Mouse (Mus musculus): ENCODE measurements at regions not wholly inside any gene's neighbourhood (a gene's known extent, or its start where the extent isn't known, plus 50 kb on each side); places are given as distances from the start of the nearest gene placed in this dataset.

DNA sequence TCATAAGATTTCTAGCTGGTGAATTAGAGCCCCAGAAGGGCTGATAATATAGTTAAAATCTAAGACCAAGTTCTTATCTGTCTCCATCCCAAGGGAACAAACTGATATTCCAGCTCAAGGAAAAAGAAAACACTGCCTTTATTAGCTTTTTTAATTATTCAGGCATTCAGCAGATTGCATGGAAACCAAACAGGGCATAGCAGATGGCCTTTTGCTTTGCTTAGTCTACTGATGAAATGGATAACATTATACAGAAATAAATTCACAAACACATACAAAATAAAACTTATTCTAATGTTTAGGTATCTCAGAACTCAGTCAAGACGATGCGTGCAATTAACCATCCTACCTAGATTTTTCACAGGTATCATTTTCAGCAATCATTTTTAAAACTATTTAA lies 198.9 kb downstream of the Isl1 start:
- no peak for DNase-seq (ENCODE audit: extremely low spot score in 1 of 2, low spot score in 2 of 2)
- Histone ChIP-seq H3K27ac (no peak overlapping the region), H3K4me3 (no peak overlapping the region)
- TF ChIP-seq CTCF (IDR thresholded peaks at IDR 0.05): no peak
- intact Hi-C loops (cut with DNase I): no loop called here

DNA sequence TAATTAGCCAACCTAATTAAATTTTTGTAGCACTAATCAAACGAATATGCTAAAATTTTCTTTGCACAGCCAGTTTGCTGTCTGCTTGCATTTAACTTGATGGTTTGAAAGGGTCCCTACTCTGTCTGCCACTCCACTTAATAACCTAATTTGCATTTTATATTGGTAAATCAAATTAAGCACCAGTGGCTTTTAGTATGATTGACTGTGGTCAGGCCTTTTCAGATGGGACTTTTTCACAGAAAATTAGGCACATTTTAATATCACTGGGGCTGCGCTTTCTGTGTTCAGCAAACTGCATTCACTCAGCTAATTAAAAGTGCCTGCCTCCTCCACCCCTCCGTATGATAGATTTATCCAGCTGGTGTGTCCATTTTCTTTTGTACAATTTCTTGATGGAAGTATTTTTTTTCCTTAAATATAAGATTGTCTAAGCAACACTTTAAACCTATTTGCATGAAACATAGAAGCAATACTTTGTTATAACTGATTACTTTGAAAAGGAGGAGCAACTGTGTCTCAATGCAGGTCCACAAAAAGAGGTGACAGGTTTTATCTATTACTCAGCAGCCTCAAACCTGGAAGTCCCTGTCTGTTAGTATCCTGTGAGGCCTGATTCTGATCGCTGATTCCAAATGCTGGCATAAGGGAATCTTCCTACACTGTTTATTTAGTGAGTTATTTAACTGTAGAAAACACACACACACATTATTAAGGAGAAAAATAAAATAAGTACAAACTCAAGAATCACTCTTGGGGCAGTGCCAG lies 221.8 kb downstream of the Isl1 start:
- intact Hi-C loops (cut with DNase I): no loop called here
- no peak for TF ChIP-seq CTCF (IDR thresholded peaks at IDR 0.05)
- no peak overlapping the region for H3K27ac ChIP-seq
- no peak overlapping the region for H3K4me3 ChIP-seq
- no peak for DNase-seq (ENCODE audit: extremely low spot score in 1 of 2, low spot score in 2 of 2)

DNA sequence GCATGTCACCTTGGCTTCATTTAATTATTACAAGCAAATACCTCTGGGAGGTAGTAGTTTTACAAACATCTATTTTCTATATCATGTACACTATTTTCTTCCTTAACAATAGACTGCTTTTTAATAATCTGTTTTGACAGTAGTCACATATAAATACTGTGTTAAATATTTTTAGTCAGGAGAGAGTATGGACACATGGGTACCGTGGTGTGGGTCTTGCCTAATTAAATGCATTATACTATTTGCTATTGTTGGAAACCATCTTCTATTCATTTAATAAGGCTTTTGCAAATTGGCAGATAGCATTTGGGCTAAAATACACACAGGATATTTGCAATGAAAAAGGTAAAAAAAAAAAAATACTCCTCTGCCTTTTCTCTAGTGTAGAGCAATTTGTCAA lies 222.3 kb downstream of the Isl1 start:
- no peak for TF ChIP-seq CTCF (IDR thresholded peaks at IDR 0.05)
- no peak for DNase-seq (ENCODE audit: extremely low spot score in 1 of 2, low spot score in 2 of 2)
- Histone ChIP-seq H3K4me3 (no peak overlapping the region), H3K27ac (no peak overlapping the region)
- intact Hi-C loops (cut with DNase I): no loop called here

DNA sequence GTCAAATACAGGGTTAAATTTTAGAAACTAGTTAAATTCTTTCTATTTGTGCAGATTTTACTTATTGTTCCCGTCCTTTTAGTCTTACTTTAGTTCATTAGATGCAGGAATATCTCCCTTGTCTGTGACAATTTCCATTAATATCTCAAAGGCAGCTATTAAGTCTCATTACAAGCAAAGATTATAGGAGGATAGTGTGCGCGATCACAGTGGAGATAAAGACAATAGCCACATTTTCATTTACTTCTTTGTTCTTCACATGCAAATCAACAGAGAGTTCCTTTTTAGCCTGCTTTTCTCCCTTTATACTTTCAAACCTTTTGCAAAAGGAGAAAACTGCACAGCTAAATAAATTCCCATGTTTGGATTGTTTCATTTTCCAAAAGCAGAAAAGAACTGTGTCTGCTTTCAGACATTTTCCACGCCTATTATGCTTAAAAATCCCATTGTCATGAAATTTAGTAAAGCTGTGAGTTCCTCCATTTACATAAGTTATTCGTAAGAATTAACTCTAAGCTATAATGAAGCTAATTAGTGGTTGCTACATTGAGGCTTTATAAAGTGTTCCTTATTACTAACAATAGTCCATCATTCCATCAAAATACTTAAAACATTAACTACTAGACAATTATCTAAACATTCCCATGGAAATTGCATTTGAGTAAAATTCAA lies 252.4 kb downstream of the Isl1 start:
- intact Hi-C loops (cut with DNase I): no loop called here
- no peak for DNase-seq (ENCODE audit: extremely low spot score in 1 of 2, low spot score in 2 of 2)
- no peak overlapping the region for H3K4me3 ChIP-seq
- no peak for TF ChIP-seq CTCF (IDR thresholded peaks at IDR 0.05)
- no peak overlapping the region for H3K27ac ChIP-seq

DNA sequence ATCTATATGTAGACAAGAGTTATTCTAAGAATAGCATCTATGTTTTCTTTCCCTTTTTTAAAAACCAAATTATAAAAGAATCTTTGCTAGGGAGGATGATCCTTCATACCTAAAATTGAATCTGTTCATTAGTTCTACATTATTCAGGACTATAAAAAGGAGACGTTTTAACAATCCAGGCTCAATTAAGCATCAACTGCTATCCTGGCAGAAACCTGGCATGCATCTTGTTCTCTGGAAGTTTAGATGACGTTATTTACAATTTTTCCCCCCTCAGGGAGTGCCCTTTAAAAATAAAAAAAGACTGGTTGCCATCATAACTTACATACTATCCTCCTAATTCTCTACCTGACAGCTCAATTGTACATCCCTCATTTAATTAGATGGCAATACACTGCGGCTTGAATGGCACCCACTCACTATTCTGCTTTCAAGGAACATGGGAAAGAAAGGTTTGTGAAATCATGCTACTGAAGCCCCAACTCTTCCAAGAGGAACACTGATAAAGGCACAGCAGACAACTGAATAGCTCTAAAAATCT lies 253.3 kb downstream of the Isl1 start:
- DNase-seq (ENCODE audit: extremely low spot score in 1 of 2, low spot score in 2 of 2): no peak
- no peak for TF ChIP-seq CTCF (IDR thresholded peaks at IDR 0.05)
- intact Hi-C loops (cut with DNase I): no loop called here
- H3K4me3 ChIP-seq: no peak overlapping the region
- H3K27ac ChIP-seq: no peak overlapping the region

DNA sequence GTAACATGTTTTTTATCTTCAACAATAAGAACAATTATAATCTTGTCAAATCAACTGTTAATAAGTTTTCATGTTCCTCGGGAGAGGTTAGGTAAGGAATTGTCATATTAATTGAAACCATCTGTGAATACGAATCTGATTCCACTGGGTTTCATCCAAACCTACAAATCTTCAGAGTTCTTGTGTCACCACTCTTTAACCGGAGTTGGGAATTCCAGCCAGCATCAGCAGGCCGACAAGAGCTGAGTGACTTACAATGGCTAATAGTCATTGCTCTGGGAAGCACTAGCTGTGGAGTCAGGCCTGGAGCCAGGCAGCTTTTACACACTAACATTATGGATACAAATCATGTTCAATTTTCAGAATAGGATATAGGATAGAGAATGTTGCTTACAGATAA lies 273.3 kb downstream of the Isl1 start:
- no peak for TF ChIP-seq CTCF (IDR thresholded peaks at IDR 0.05)
- no peak for DNase-seq (ENCODE audit: extremely low spot score in 1 of 2, low spot score in 2 of 2)
- Histone ChIP-seq H3K4me3 (no peak overlapping the region), H3K27ac (no peak overlapping the region)
- intact Hi-C loops (cut with DNase I): no loop called here

DNA sequence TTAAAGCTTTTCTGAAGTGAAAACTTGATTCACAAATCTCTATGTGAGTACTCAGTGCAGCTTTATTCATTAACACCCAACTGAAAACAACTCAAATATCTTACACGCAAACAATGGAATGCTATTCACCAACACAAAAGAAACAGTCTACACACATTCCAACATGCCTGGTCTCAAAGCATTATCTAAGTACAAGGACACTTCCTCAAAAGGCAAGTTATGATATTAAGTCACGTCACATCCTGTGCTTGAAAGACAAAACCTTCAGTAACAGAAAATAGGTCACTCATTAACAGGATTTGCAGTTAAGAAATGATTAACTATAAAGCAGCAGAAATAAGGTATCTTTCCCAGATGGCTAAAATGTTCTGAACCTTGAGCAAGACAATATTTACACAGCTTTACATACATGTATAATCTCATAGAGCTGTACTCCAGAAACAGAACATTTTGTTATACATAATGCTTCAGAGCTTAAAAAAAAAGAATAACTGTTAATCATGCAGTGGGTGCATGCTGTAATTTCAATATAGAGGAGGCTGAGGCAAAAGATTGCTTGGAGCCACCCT lies 279.3 kb downstream of the Isl1 start:
- no peak for TF ChIP-seq CTCF (IDR thresholded peaks at IDR 0.05)
- DNase-seq (ENCODE audit: extremely low spot score in 1 of 2, low spot score in 2 of 2): no peak
- Histone ChIP-seq H3K27ac (no peak overlapping the region), H3K4me3 (no peak overlapping the region)
- intact Hi-C loops (cut with DNase I): no loop called here

DNA sequence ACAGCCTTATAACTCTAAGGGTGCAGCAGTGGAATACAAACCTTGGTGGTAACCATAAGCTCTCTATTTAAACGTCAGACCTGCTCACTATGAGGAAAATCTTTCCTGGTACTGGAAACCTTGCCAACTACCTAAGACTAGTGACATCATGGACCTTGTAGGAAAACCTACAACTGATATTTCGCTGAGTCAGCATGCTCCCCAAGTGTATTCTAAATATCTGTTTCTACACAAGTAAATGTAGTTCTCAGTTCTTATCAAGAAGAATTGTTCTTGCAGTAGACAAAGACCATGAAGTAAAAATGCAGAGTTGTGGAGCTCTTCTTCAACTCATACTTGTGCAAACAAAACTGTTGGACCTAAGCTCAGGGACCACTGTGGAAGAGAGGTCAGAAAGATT lies 280.9 kb downstream of the Isl1 start:
- DNase-seq (ENCODE audit: extremely low spot score in 1 of 2, low spot score in 2 of 2): no peak
- no peak overlapping the region for H3K4me3 ChIP-seq
- intact Hi-C loops (cut with DNase I): no loop called here
- H3K27ac ChIP-seq: no peak overlapping the region
- TF ChIP-seq CTCF (IDR thresholded peaks at IDR 0.05): no peak

DNA sequence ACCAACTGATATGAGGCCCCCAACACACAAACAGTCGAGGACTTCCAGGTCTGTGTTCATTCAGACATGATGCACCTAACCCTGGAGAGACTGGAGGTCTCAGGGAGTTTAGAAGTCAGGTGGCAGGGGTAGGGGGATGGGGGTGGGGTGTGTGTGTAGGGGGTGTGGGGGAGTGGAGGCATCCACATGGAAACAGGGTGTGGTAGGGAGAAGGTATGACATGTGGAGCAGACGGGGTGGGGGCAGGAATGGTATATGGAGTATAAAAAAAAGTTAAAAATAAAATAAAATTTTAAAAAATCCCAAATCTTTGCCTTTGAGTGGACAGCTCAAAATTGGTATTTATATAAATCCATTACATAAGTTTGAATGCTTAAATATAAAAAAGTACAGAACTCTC lies 282.3 kb downstream of the Isl1 start:
- Histone ChIP-seq H3K27ac (no peak overlapping the region), H3K4me3 (no peak overlapping the region)
- intact Hi-C loops (cut with DNase I): no loop called here
- no peak for DNase-seq (ENCODE audit: extremely low spot score in 1 of 2, low spot score in 2 of 2)
- TF ChIP-seq CTCF (IDR thresholded peaks at IDR 0.05): no peak

DNA sequence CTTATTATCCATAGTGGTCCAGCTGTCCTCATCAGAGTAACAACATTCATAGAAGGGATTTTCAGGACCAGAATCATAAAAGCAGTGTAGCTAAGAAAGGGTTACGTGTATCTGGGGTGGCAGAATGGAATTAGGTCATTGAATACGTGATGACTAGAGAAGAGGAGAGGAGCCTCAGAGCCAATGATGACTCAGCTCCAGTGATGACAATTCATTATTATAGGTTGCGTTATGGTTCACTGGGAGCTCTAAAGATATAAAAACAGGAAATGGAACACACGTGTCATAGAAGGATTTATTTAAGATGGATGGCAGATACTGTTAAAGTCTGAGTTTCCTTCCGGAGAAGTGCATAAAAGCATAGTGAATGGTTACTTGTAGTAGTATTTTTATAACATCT lies 291.6 kb downstream of the Isl1 start:
- no peak for DNase-seq (ENCODE audit: extremely low spot score in 1 of 2, low spot score in 2 of 2)

DNA sequence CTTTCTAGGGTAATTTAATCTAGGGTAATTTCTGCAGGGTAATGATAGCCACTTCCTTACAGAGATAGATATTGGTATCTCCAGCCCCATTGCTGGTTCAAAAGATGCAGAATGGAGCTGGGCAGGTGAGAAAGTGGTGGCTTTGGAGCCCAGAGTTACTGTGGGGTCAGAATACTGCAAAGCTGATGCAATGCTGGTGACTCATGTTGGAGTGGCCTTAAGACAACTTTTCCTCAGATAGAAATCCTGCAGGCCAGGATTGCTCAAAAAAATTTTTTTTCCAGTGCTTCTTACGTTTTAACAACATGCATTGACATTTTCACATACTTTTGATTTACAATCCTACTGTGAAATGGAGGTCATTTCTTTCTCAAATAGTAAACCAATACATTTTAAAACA lies 305.8 kb downstream of the Isl1 start:
- intact Hi-C loops (cut with DNase I): no loop called here
- no peak for TF ChIP-seq CTCF (IDR thresholded peaks at IDR 0.05)
- Histone ChIP-seq H3K4me3 (no peak overlapping the region), H3K27ac (no peak overlapping the region)
- DNase-seq (ENCODE audit: extremely low spot score in 1 of 2, low spot score in 2 of 2): no peak

More for the DNA sequence above, 291.6 kb downstream of the Isl1 start:
- no peak for TF ChIP-seq CTCF (IDR thresholded peaks at IDR 0.05)
- intact Hi-C loops (cut with DNase I): no loop called here
- no peak overlapping the region for H3K27ac ChIP-seq
- H3K4me3 ChIP-seq: no peak overlapping the region

DNA sequence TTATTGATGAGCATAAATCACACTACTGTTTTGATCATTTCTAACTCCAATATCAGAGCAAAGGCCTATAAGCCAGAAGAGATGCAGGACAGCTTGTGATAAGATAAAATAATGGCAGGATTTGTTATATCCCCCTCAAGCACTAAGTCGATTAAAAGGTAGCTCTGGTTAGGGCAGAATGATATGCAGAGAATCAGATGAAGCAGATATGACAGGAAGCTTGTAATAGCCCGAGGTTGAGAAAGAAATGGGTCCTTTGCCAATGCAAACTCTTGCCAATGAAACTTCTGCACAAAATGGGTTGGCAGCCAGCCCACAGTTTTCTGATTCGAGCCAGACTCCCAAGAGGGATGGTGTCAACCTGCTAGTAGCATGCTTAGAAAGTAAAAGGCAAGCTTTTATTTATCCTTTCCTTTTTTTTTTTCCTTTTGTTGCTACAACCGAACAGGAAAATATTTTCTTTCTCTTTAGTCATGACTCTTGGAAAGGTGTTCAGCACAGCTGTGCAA lies 307.0 kb downstream of the Isl1 start:
- intact Hi-C loops (cut with DNase I): no loop called here
- TF ChIP-seq CTCF (IDR thresholded peaks at IDR 0.05): no peak
- peak; percentile 20 to 23 for DNase-seq (ENCODE audit: extremely low spot score in 1 of 2, low spot score in 2 of 2)
- no peak overlapping the region for H3K4me3 ChIP-seq
- no peak overlapping the region for H3K27ac ChIP-seq
